Mouse (Mus musculus) ovary, adult 18-20 months (tissue): ENCODE data around the gene Dnaic2.

Experiments
- DNase-seq: peaks from one replicate; pipeline ENCODE4 v3.0.0; 2022; ENCODE audit warnings: low spot score, mixed read lengths

Dnaic2 gene

GRCm38 (mm10) chr11:114798624-114799023, 71.4 kb downstream of the Dnaic2 start, which contains the start of gene Gpr142:
Gene Gpr142 (plus strand): TSS chr11:114798924.
- DNase-seq: no peak

GRCm38 (mm10) chr11:114801906-114802305, 74.7 kb downstream of the Dnaic2 start:
- DNase-seq: no peak

- DNase-seq: no peak
Measured at GRCm38 (mm10) chr11:114802540-114803267, 75.5 kb downstream of the Dnaic2 start.

GRCm38 (mm10) chr11:114803990-114804389, 76.8 kb downstream of the Dnaic2 start:
- DNase-seq: no peak

GRCm38 (mm10) chr11:114807025-114807424, 79.8 kb downstream of the Dnaic2 start:
- DNase-seq: no peak
